Mouse (Mus musculus) neural tube, postnatal 0 days (tissue): ENCODE data around the gene Mrtfa. TPM values are rescaled to one million over a fixed set of nuclear protein-coding genes. Genes with fewer than 3 reads are reported as not detected.

ENCODE experiments used
- polyA plus RNA-seq: library from polyadenylated mRNA; unstranded; fragments of >200 nt; fragmentation: Nextera tagmentation; extraction: Ambion mirVana; gene quantifications from 2 replicates; pipeline ENCODE4 v1.2.1, GENCODE M21; 2015

The Mrtfa gene
- polyA plus RNA-seq = 20.2 and 24.1 TPM in 2 replicates

DNA sequence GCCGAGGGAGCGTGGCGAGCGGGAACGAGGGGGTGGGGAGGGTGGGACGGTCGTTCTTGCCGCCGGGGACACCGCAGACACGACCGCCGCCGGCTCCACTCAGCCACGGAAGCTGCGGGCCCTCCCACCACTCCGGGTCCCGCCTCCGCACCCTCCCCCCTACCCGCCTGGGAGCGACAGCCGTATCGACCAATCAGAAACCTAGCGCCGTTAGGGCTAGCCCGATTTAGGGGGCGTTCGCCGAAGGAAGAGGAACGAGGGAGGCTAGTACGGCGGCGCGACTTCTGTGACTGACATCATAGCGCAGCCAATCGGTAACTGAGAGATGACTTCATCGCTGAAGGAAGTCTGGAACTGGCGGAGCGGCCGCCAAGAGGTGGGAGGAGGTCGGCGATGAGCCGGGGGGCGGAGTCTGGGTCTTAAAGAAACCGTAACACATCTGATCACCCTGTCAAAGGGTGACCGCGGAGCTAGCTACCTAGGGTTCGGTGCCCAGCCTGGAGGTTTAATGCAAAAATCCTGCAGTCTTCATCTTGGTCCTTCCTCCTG is at the start of gene Mrtfa:
Gene Mrtfa (minus strand): TSS at position 128 of the 549 bp plus-strand sequence.

DNA sequence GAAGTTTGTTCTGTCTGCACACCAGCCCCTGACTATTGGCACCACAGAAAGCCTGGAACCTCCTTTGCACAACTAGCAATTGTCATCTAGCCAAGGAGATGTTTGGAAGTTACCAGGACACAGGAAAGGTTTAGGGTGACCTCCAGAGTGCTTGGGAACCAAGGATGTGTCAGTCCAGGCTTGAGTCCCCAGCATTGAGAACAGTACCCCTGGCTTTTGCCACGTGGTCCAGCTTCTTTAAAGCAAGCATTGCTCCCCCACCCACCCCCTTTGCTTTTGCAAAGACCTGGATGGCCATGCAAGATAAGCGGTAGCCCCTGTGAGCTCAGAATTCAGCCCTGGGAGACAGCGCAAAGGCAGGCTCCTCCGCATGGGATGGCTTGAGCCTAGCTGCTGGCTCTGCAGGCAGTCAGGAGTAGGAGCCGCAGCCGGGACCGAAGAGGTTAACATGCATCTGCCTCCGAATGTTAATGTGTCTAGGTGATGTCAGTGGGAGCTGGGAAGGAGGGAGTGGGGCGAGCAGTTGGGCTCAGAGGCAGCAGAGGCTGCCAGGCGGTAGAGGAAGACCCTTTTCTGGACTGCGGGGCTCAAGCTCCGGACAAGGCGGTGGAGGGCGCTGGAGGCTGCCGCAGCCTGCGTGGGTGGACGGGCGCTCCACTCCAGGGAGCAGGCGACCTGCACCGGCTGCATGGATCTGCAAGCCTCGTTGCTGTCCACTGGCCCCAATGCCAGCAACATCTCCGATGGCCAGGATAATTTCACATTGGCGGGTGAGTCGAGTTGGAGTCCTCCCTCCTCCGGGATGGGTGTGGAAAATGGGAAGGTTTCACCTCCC is 44.7 kb upstream of the Mrtfa start, which contains the start of gene Mchr1:
Gene Mchr1 (plus strand): TSS at position 414 of the 835 bp plus-strand sequence.

DNA sequence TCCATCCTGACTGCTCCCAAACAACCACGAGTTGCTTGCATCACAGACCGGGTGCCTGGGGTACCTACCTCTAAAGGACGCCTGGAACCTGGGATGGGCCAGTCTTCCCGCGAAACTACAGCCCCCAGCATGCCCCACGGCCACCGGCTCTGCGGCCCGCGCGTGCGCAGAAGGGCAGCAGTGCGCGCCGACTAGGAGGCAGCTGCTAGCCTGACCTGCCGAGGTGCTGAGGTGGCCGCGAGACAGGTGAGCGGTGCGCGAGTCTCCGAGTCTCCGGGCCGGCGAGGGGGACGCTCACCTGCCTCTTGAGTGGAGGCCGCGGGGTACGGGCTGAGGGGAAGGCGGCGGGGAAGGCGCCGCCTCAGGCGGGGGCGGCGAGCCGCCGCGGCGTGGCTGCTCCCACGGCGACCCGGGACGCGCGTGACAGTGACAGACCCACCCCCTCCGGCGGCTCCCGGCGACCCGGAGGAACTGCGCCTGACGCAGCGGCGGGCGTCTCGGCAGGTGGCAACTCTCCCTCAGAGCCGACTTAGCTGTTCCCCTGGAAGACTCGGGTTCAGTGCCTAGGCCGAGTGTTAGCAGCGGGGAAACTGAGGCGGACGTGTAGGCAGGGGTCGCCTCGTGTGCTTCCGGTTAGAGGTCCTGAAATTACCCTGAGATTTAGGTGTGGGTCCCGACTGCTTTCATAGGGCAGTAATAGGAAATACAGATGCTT is 212.8 kb downstream of the Mrtfa start, which contains the start of gene Sgsm3:
Gene Sgsm3 (plus strand): TSS at position 146 of the 715 bp plus-strand sequence.

Other genes with a start within 250 kb of the Mrtfa start
- 90.2 and 92.1 TPM in 2 replicates for gene Adsl, start 242.3 kb downstream of the Mrtfa start, polyA plus RNA-seq
- 56.7 and 68.1 TPM in 2 replicates for gene Sgsm3, start 213.0 kb downstream of the Mrtfa start, polyA plus RNA-seq
- 9.2 and 9.4 TPM in 2 replicates for gene Mchr1, start 44.7 kb upstream of the Mrtfa start, polyA plus RNA-seq
- gene Slc25a17, start 170.1 kb upstream of the Mrtfa start, polyA plus RNA-seq = 103 TPM in 2 replicates
- gene St13, start 209.3 kb upstream of the Mrtfa start, polyA plus RNA-seq = 178 and 179 TPM in 2 replicates
- gene Xpnpep3, start 209.4 kb upstream of the Mrtfa start, polyA plus RNA-seq = 6.5 and 8.0 TPM in 2 replicates
- gene Dnajb7, start 217.5 kb upstream of the Mrtfa start, polyA plus RNA-seq = 0.55 and 0.84 TPM in 2 replicates